ENCODE assay signal across 31 mouse cellular contexts in genomic region chr7:113022516-113022915, GRCm38 (mm10).
"Had no signal": no experiment of that assay in that cellular context is flagged by ENCODE, and none has a peak within 500 bp of the region (broad histone marks: within the 10 kb centered on the region; RNA-seq: fewer than 3 reads in every experiment).

No protein-coding gene starts in this region.

- H3K27me3 ChIP-seq: limb, embryonic 12.5 days; limb, embryonic 13.5 days; limb, embryonic 15.5 days; liver, embryonic 13.5 days; liver, embryonic 15.5 days; lung, embryonic 15.5 days; megakaryocyte, embryonic 14.5 days; midbrain, embryonic 12.5 days; midbrain, embryonic 15.5 days; neural tube, embryonic 12.5 days had no signal

- DNase-seq: left cerebral cortex, postnatal 4 days; liver; liver, embryonic 13.5 days; liver, postnatal 0 days; lung, adult 18-20 months; lung, adult 2 months; lung, embryonic 14.5 days; lung, postnatal 10 days; lung, postnatal 14 days; lung, postnatal 36 days; lung, postnatal 4 days; midbrain, embryonic 14.5 days had no signal

- H3K4me3 ChIP-seq: limb, embryonic 10.5 days; limb, embryonic 12.5 days; limb, embryonic 13.5 days; limb, embryonic 15.5 days; liver, embryonic 12.5 days; liver, embryonic 13.5 days; liver, embryonic 15.5 days; lung, embryonic 15.5 days; megakaryocyte, embryonic 14.5 days; midbrain, embryonic 10.5 days; midbrain, embryonic 12.5 days; midbrain, embryonic 15.5 days; myocyte; neural tube, embryonic 12.5 days had no signal

- H3K27ac ChIP-seq: limb, embryonic 10.5 days; limb, embryonic 12.5 days; limb, embryonic 13.5 days; limb, embryonic 15.5 days; liver, embryonic 12.5 days; liver, embryonic 13.5 days; liver, embryonic 14.5 days; liver, embryonic 15.5 days; lung, embryonic 15.5 days; macrophage; midbrain, embryonic 10.5 days; midbrain, embryonic 12.5 days; midbrain, embryonic 15.5 days; neural tube, embryonic 12.5 days had no signal

- H3K4me1 ChIP-seq: limb, embryonic 12.5 days; limb, embryonic 15.5 days; liver, embryonic 12.5 days; liver, embryonic 13.5 days; liver, embryonic 15.5 days; megakaryocyte, embryonic 14.5 days; midbrain, embryonic 12.5 days; midbrain, embryonic 15.5 days; neural tube, embryonic 12.5 days had no signal

- H3K9ac ChIP-seq: limb, embryonic 12.5 days; limb, embryonic 13.5 days; limb, embryonic 15.5 days; liver, embryonic 12.5 days; liver, embryonic 13.5 days; liver, embryonic 14.5 days; liver, embryonic 15.5 days; liver, postnatal 0 days; lung, embryonic 14.5 days; lung, embryonic 15.5 days; midbrain, embryonic 12.5 days; midbrain, embryonic 15.5 days; neural tube, embryonic 12.5 days had no signal

- H3K36me3 ChIP-seq: limb, embryonic 10.5 days; limb, embryonic 12.5 days; limb, embryonic 13.5 days; limb, embryonic 15.5 days; liver, embryonic 12.5 days; liver, embryonic 13.5 days; liver, embryonic 15.5 days; lung, embryonic 15.5 days; midbrain, embryonic 10.5 days; midbrain, embryonic 12.5 days; midbrain, embryonic 15.5 days; neural tube, embryonic 12.5 days had no signal

- H3K4me2 ChIP-seq: limb, embryonic 12.5 days; limb, embryonic 13.5 days; limb, embryonic 15.5 days; liver, embryonic 11.5 days; liver, embryonic 12.5 days; liver, embryonic 13.5 days; liver, embryonic 15.5 days; lung, embryonic 14.5 days; lung, embryonic 15.5 days; midbrain, embryonic 11.5 days; midbrain, embryonic 12.5 days; midbrain, embryonic 15.5 days; neural tube, embryonic 12.5 days had no signal

- ATAC-seq: liver, embryonic 12.5 days; liver, postnatal 0 days; lung, postnatal 0 days; midbrain, embryonic 15.5 days; midbrain, embryonic 16.5 days had no signal

- H3K9me3 ChIP-seq: limb, embryonic 10.5 days; limb, embryonic 12.5 days; limb, embryonic 13.5 days; limb, embryonic 15.5 days; liver, embryonic 12.5 days; liver, embryonic 13.5 days; liver, embryonic 15.5 days; lung, embryonic 15.5 days; megakaryocyte, embryonic 14.5 days; midbrain, embryonic 10.5 days; midbrain, embryonic 12.5 days; midbrain, embryonic 15.5 days; neural tube, embryonic 12.5 days had no signal
